Mouse (Mus musculus): ENCODE measurements around the gene Cnpy2.

- TF ChIP-seq CTCF (IDR thresholded peaks at IDR 0.05; ENCODE audit: borderline replicate concordance, insufficient read depth, low read depth, low read length) (no peak), POLR2A (IDR thresholded peaks at IDR 0.05; ENCODE audit: borderline replicate concordance, insufficient read depth, low read length) (no peak)
Observed at GRCm38 (mm10) chr10:128326825-128327224, 4.6 kb downstream of the Cnpy2 start.
